Mouse (Mus musculus): ENCODE results near the gene Cfap70.

Gene Cfap70

DNA sequence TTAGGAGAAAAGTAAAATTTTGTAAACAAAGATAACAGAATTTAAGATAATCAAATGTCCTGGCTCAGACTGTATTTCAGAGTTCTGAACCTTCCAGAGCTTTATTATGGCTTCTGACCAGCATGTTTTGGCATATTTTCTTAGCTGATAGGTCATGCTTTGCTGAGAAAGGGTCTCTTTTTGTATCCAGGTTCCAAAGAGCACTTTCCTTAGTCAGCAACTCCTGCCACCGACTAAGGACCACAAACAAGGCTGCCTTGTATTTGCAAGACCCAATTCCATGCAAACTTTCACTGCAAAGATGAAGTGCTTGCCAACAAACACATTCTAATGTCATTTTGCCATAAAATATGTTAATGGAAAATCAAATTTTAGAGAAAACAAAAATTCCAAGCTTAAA is 22.2 kb downstream of the Cfap70 start:
- in situ Hi-C loops (cut with MboI; ENCODE audit: unreplicated experiment in 2 of 2): loop anchor here in 1 of 2 experiments (25.0 kb wide), 1 partner anchor 318 kb away; no protein-coding TSS in a partner anchor

DNA sequence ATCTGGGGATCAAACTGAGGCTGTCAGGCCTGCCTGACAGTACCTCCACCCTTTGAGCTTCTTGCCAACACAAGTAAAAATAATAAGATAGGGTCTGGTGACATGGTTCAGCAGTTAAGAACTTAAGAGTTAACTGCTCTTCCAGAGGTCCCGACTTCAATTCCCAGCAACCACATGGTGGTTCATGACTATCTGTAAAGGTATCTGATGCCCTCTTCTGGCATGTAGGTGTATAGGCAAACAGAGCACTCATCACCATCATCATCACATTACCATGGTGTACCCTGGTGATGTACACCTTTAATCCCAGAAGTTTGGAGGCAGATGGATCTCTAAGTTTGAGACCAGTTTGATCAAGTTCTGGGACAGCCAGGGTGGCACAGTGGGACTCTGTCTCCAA is 23.4 kb downstream of the Cfap70 start:
- in situ Hi-C loops (cut with MboI; ENCODE audit: unreplicated experiment in 2 of 2): loop anchor here in 1 of 2 experiments (25.0 kb wide), 1 partner anchor 316 kb away; no protein-coding TSS in a partner anchor

DNA sequence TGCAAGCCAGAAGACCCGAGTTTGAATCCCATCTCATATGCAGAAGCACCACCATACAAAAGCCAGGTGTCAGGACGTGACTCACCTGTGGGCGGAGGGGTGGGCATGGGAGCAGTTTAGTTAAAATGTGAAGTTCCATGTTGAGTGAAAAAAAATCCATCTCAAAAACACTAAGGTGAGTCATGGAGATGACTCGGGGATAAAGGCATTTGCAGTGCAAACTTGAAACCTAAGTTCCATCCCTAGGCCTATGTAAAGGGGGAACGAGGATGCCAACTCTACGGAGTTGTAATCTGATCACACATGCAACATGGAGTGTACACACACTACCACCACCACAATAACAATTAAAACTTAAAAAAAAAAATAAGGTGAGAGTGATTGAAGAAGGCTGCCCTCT is 29.0 kb downstream of the Cfap70 start:
- in situ Hi-C loops (cut with MboI; ENCODE audit: unreplicated experiment in 2 of 2): no loop called here

DNA sequence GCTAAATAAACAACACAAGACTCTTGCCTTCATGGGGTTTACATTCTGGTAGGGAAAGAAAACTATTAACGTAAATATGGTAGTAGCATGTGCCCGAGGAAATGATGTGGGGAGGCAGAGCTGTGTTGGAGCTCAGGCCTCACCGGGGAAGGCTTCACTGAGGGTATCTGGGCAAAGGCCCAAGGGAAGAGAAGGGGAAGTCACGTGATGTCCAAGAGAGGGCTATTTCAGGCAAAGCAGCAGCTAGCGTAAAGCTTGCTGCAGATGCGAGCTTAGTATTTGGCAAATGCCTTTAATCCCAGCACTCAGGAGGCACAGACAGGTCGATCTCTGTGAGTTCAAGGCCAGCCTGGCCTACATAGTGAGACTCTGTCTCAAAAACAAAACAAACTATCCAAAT is 29.8 kb downstream of the Cfap70 start:
- in situ Hi-C loops (cut with MboI; ENCODE audit: unreplicated experiment in 2 of 2): no loop called here

DNA sequence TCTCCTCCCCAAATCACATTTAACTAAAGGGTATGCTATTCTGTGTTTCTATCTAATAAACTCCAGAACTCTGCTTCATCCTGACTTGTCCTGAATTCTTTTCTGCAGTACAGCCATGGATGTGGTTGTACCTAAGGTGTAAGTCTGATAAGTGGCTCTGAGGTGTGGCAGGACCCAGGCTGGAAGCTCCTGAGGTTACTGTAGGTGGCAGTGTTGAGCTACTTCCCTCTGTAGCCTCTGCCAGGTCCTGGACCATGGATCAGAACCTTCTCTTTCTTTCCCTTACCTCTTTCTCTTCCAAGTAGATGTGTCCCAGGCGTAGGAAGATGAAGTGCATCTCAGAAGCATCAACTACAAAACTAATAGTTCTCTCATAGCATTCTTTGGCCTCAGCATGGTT is 52.0 kb downstream of the Cfap70 start:
- in situ Hi-C loops (cut with MboI; ENCODE audit: unreplicated experiment in 2 of 2): loop anchor here (5.0 to 10.0 kb wide), 2 partner anchors 165 to 257 kb away; partner anchors contain the start of gene Myoz1 (in 2 of the 2)

DNA sequence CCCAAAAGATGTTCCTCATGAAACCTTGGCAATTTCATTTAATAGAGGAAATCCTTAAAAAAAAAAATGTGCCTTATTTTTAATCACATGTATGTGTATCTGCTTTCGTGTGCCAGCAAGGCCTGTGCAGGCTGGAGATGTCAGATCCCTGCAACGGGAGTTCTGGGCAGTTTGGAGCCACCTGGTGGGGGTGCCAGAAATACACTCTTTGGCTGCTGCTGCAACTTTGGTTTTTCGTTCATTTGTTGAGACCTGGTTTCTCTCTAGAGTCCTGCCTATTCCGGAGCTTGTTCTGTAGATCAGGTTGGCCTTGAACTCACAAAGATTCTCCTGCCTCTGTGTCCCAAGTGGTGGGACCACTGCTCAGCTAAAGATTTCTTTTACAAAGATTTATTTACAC is 53.2 kb downstream of the Cfap70 start:
- in situ Hi-C loops (cut with MboI; ENCODE audit: unreplicated experiment in 2 of 2): loop anchor here (5.0 kb wide), 2 partner anchors 52 to 168 kb away; partner anchors contain the start of genes Ecd (in 2 of the 2) and Fam149b (in 2 of the 2)

DNA sequence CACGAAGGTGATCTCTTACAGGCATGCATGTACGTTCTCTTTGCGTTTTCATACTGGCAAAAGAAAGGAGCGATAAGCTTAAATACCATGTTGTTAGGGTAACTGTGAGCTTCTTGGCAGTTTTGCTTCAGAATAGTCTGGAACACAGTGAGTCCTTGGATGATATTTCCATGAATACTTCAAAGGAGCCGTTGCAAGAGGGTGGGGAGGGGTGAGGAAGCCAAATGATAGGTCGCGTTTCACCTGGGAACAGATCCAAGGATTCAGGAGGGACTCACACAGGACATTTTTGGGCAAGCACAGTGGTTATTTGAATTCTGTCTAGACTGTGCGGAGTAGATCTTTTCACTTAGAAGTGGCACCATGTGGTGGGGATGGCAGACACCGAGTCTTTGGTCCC is 54.8 kb downstream of the Cfap70 start:
- in situ Hi-C loops (cut with MboI; ENCODE audit: unreplicated experiment in 2 of 2): loop anchor here (5.0 kb wide), 2 partner anchors 50 to 170 kb away; partner anchors contain the start of genes Ecd (in 2 of the 2) and Fam149b (in 2 of the 2)

DNA sequence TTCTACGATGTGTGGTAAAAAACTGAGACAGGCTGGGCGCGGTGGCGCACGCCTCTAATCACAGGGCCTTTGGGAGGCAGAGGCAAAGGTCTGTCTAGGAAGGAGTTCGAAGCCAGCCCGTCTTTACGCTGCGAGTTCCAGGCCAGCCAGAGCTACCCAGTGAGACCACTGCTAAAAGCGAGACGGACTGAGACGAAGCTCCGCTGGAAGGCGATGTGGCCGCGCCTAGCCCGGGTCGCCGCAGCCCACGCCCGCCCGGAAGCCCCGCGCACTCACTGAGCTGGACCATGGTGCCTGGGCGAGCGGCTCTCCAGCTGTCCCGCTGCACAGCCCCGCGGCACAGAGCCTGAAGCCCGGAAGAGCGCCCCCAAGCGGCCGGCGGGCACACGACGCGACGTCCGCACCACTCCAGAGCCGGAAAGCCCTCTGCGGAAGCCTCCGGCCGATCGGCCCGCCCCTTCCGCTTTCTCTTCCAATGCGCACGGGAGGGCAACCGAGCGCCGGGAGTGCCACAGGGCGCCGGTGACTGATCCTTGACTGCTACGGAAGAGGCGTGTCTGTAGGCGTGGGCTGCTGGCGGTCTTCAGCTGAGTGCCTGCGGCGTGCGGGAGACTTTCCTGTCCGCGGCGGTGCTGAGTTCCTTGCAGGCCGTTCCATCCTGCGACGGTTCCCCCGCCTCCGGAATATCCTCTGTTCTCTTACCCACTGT is 58.7 kb downstream of the Cfap70 start, which contains the start of gene Mrps16:
Gene Mrps16 (minus strand): TSS at position 430 of the 709 bp plus-strand sequence.
- in situ Hi-C loops (cut with MboI; ENCODE audit: unreplicated experiment in 2 of 2): no loop called here

DNA sequence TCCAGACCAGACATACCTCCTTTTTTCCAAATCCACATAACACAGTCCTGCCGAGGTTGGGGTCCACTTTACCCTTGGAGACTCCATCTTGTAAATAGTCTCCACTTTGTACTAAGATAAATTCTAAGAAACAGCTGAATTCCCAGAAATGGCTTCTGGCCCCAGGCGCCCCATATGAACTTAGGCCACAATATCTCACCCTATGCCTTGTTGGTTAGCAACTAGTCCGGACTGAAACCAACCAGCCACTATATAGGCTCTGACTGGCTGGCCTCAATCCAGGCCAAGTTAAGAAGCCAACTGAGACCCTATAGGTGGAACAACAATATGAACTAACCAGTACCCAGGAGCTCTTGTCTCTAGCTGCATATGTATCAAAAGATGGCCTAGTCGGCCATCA is 59.7 kb downstream of the Cfap70 start:
- in situ Hi-C loops (cut with MboI; ENCODE audit: unreplicated experiment in 2 of 2): no loop called here

DNA sequence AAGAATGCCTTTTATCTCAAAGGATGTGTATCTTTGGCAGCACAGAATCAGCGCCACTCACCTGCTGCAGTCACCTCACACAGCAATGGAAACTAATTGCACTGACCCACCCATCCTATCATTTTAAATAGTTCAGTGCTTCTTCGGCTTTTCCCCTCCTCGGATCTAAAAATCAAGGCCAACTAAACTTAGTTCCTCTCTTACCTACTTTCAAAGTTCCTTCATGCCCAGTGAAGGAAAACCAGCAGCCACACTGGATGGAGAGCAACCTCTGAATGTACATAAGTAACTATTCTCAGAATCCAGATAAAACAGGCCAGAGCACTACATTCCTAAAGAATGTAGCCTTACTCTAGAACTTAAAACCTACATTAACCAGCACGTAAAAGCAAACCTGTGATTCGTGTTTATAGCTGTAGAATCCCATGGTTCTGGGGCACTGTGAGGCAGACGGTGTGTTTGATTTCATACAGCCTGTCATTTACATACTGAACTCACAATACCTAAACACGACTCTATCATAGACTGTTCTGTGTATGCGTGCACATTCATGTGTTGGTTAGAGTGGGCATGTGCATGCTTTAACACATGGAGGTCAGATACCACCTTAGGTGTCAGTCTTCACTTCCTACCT is 62.5 kb downstream of the Cfap70 start:
- in situ Hi-C loops (cut with MboI; ENCODE audit: unreplicated experiment in 2 of 2): no loop called here

DNA sequence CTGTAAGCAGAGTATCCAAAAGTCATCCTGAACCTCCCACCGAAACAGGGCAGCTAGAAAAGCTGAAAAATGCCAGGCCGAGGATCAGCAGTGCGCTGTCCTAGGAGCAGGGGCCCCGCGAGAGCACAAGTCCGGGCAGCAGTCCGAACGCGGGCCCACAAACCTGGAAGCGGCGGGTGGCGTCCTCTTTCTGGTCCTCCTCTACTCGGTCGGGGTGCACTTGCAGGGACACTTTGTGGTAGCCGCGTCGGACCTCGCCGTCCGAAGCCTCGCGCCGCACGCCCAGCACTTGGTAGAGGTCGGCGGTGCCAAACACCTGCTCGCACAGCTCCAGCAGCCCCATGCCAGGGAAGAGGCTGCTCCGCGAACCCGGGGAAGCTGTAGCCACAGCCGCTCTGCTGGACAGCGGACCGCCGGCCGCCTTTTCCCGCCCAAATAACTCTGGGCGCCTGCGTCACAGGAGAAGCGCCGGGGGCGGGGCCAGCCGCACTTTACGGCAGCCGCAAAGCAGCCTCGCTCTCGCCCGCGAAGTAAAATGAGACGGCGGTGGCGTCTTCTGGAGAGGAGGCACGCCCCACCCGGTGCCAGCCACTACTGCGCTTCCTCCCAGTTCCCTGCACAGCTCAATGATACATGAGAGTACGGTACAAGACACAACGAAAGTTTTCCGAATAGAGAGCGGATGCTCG is 63.4 kb downstream of the Cfap70 start, which contains the start of gene Dnajc9:
Gene Dnajc9 (minus strand): TSS at position 470 of the 689 bp plus-strand sequence.
- in situ Hi-C loops (cut with MboI; ENCODE audit: unreplicated experiment in 2 of 2): no loop called here

DNA sequence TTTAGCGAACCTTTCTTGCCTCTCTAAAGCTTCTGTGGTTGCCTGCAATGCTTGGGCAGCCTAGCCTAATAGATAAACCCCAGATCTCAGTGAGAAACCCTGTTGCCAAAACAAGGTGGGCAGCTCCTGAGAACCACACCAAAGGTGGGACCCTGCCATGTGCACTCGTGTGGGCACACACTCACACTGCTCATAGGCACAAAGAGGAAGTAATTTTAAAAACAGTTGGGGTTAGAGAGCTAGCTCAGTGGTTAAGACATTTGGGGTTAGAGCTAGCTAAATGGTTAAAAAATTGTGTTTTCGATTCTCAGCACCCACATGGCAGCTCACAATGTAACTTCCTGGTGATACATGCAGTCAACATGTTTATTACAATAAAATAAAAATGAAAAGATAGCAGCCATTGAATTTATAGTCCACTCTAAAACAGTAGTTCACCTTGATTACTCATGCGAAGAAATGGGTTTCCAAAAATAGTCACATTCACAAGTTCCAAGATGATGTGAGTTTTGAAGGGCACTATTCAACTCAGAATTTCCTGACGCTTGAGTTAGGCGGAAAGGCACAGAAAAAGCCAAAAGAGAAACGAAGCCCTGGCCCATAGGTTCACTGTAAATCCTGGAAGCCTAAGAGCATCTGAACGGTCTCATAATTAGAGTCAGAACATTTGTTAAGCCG is 72.1 kb downstream of the Cfap70 start:
- in situ Hi-C loops (cut with MboI; ENCODE audit: unreplicated experiment in 2 of 2): no loop called here

DNA sequence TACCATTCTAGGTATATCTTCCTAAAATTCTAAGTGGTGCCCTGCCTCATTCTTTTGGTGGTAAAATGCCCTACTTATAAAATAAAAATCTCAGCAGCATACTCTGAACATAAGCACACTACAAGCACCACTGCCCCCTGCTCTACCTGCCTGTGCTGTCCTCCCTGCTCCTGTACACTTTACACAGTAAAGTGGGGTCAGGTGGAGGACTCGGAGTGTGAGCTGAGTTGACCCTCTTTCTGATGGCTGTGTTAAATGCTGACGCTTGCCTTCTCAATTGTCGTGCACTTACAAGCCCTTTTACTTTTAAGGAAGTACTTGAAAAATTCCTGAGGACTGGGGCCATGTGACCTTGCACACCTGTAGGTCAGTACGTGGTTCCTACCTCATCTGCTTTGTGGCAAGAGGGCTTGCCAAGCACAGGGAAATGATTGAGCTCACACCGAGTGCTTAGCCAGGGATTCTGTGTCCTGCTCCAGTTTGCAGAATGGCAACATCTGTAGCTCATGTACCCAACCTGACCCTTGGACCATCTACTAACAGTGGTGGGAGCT is 72.9 kb downstream of the Cfap70 start:
- in situ Hi-C loops (cut with MboI; ENCODE audit: unreplicated experiment in 2 of 2): no loop called here

DNA sequence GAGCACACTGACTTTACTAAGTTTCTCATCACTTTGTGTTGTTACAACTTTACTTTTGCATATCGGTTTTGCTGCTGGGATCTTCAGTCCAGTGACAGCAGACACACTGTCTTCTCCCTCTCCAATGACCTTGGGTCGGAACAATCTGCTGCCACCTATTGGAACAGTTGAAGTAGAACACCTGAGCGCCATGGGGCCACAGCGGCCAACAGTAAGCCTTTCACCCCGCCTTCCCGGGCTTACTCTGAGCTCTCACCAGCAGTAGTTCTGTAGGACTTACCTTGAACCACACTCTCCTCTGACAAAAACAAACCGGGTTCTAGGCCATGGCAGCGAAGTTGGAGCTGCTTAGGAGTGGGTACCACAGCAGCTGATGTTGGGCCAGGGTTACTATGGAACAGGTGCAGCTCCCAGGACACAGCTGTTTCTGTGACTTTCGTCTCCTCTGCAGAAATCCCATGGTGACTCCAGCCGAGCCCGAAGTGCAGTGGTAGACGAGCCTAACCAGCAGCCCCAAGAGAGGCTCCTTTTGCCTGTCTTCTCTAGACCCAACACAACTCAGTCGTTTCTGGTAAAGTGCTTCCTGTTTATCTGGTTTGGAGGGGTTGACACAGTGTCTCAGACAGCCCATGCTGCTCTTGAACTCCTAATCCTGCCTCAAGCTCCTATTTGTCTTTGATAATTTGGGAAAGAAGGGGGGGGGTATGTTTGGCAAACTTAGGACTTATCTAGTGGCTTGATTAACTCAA is 73.5 kb downstream of the Cfap70 start:
- in situ Hi-C loops (cut with MboI; ENCODE audit: unreplicated experiment in 2 of 2): no loop called here

DNA sequence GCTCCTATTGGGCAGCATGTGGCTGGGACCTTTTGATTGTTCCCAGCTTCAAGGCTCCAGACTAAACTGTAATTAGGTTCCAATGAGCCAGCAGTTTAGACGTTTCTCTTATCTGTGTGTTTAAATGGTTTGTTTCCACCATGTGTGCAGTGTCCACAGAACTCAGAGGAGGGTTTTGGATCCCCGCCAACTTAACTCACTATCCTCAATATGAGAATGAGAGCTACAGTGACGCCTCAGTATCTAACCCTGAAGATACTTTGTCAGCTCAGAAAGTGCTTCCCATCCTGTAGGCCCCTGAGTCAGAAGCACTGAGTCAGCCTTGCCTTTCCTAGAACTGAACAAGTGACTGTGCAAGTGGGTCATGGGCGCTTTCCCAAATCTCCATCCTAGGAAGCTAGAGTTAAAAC is 74.9 kb downstream of the Cfap70 start:
- in situ Hi-C loops (cut with MboI; ENCODE audit: unreplicated experiment in 2 of 2): no loop called here

DNA sequence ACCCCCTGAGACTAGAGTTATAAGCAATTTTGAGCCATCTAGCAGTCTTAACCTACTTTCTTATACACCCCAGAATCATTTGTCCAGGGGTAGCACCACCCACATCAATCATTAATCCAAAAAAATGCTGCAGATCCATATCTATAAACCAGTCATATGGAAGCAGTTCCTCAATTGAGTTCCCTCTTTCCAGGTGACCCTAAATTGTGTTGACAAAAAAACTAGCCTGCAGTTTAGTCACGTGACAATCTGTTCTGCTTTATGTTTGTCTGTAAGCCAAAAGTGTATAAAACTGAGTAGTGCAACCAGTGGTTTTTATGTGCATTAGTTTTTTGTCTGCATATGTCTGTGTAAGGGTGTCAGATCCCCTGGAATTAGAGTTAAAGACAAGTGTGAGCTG is 80.2 kb downstream of the Cfap70 start:
- in situ Hi-C loops (cut with MboI; ENCODE audit: unreplicated experiment in 2 of 2): no loop called here

DNA sequence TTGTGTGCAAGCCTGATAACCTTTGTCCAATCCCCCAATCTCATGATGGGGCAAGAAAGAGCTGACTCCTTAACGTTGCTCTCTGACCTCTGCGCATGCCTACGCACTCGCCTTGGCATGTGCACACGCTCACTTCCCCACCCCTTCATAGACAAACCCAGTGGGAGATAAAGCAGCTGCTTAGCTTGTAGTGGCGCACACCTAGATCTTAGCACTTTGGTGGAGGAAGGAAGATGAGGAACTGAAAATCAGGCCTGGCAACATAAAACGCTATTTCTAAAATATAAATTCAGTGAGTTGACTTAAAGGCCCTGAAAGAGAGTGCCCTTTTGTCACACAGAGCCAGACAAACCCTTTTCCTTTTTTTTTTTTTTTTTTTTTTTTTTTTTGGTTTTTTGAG is 81.2 kb downstream of the Cfap70 start:
- in situ Hi-C loops (cut with MboI; ENCODE audit: unreplicated experiment in 2 of 2): no loop called here

DNA sequence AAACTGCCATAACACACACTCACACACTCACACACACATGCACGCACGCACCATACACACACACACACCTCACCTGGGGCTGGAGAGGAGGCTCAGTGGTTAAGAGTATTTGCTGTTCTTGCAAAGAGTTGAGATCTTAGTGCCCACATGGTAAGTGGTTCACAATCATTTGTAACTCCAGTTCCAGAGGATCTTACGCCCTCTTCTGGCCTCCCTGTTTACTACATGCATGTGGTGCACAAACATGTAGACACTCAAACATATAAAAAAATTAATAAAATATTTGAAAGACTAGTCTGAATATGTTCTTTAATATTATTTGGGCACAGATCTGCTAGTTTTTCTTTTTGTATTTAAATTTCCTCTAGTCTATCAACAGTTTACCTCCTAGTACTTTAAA is 83.8 kb downstream of the Cfap70 start:
- in situ Hi-C loops (cut with MboI; ENCODE audit: unreplicated experiment in 2 of 2): no loop called here

DNA sequence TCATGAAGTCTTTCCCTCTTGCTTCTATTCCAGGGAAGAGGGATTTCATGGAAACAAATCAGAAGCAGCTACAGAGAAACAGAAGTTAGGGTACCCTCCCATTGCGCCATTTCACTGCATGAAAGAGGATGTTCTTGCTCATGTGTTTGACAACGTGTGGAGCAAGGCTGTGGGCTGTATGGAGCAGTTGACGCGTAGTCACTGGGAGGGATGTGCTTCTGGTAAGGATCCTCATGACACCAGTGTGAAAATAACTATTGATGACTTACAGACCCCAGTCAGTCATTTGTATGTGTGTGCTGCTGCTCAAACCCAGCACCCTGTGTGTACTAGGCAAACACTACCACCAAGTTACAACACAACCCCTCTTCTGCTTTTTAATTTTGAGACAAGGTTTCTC is 88.8 kb downstream of the Cfap70 start:
- in situ Hi-C loops (cut with MboI; ENCODE audit: unreplicated experiment in 2 of 2): no loop called here
